Mouse (Mus musculus): ENCODE data around the gene Fbxl12.
"Not testable (repeated sequence)": the region's sequence is repeated elsewhere in the genome, so short reads cannot be mapped to it uniquely, and the experiment has no call there.

Gene Fbxl12

DNA sequence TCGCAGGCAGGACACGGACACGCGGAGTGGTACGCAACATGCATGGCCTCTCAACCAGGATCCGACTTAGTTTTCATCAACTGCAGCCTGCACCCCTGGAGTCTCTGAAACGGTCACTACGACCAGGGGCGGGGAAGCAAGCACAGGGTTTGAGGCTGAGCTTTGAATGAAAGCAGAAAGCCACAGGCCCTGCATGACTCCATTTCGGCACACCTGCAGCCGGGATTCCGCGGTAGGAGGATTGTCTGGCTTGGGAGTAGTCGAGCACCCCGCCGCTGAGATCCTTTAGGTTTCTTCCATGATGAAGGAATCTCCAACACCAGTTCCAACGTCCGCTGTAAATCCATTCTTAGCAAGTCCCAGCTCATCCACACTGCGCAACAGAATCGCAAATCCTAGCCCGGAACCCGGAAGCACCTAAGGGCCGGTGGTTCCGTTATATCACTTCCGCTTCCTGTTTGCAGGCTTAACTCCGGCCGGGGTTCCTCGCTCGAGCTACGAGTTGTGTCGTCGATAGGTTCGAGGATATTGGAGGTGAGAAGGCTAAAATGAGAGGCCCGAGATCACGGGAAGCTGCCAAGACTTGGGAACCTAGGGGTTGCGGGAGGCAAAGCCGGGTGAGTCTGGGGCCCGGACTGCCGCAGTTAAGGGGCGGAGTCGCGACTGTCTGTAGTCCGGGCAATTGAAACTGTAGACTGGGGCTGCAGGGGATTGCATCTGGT, at the start of gene Fbxl12:
Gene Fbxl12 (minus strand): TSS at position 408 of the 722 bp plus-strand sequence.
- peak; percentile 64 for DNase-seq (ENCODE audit: low read depth)

GRCm38 (mm10) chr9:20692863-20693262, 48.3 kb upstream of the Fbxl12 start:
- no peak for DNase-seq (ENCODE audit: low read depth)

- not testable (repeated sequence) for DNase-seq (ENCODE audit: low read depth)
Measured at GRCm38 (mm10) chr9:20690449-20690848, 45.9 kb upstream of the Fbxl12 start.

- DNase-seq (ENCODE audit: low read depth) = no peak
Measured at GRCm38 (mm10) chr9:20689913-20690312, 45.3 kb upstream of the Fbxl12 start.

DNA sequence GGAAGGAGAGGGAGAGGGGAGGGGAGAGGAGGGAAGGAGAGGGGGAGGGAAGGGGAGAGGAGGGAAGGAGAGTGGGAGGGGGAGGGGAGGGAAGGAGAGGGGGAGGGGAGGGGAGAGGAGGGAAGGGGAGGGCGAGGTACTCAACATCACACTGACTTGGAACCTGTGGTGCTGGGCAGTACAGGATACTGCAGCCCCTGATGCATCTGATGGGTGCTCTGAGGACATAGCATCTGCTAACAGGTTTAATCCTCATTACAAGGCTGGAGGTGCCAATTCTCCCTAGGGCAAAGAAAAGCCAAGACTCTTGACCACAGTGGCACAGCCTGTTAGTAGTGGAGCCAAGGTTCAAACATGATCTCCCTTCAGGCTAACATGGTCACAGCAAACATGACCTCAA, 44.8 kb upstream of the Fbxl12 start:
- no peak for DNase-seq (ENCODE audit: low read depth)

- DNase-seq (ENCODE audit: low read depth) = no peak
Measured at GRCm38 (mm10) chr9:20685081-20685861, 40.7 kb upstream of the Fbxl12 start.

DNA sequence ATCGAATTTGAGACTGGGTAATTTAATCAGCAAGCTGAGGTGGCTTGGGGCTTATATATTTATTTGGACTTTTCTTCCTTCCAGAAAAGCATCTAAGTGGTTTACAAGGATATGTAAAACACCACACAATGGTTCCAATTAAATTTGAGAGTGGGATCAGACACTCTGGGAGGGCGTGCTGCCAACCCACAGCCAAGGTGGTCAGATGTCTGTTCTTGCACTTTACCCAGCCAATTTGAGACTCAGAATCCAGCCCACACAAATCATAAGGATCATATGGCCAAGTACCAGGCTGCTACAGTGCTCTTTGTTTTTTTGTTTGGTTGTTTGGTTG, 37.8 kb upstream of the Fbxl12 start:
- DNase-seq (ENCODE audit: low read depth) = no peak

GRCm38 (mm10) chr9:20681546-20682388, 37.2 kb upstream of the Fbxl12 start:
- DNase-seq (ENCODE audit: low read depth) = no peak

- no peak for DNase-seq (ENCODE audit: low read depth)
Measured at GRCm38 (mm10) chr9:20680378-20680958, 35.9 kb upstream of the Fbxl12 start.

DNA sequence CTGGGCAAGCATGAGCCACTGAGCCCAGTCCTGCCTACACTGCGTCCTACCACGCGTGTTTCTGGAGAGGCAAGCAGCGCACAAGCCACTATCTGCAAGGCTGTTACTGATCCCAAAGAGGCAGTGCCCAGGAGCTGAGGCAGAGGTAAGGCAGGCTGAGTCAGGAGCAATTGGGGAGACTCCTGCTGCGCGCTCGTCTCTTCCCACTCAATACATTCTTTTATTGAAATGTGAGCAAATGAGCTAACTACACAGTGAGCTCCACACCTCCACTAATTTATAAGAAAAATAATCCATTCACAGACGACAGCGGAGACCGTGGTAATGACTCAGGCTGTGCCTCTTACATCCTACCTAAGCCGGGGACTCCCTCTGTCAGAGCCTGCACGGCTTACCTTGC, 33.3 kb upstream of the Fbxl12 start:
- no peak for DNase-seq (ENCODE audit: low read depth)

DNA sequence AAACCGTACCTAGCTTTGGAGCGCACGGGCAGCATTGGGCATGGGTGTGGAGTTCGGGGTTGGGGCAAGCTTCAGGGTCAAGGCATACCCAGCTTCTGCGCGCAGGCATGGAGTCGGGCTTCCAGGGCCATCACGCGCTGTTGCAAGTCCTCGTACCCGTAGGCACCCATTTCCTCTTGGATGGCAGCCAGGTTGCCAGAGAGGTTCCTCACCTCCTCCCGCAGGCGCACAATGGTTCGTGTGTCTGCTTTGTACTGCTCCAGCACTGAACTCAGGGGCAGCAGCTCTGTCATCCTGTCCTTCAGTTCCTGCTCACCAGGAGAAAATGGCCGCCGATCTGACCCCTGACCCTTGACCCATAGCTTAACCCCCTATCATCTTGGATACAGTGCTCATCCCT, 27.5 kb upstream of the Fbxl12 start:
- DNase-seq (ENCODE audit: low read depth) = no peak

DNA sequence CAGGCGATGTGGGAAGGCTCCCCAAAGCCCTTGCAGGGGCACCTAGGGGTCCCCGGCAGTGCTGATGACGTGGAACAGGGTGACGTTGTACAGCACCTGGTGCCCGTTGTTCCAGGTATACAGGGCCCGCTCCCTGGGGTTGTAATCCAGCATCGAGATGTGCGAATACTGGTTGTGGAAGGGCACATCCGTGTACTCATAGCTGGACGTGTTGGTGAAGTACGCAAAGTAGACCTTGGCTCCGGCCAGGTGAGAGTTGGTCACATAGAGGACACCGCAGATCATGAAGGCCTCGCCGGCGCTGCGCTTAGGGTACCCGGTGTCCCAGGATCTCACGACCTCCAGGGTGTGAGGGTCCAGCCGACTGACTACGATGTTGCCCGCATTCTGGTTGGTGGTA, 23.5 kb upstream of the Fbxl12 start:
- no peak for DNase-seq (ENCODE audit: low read depth)

- no peak for DNase-seq (ENCODE audit: low read depth)
Measured at GRCm38 (mm10) chr9:20666510-20667034, 22.0 kb upstream of the Fbxl12 start.

DNA sequence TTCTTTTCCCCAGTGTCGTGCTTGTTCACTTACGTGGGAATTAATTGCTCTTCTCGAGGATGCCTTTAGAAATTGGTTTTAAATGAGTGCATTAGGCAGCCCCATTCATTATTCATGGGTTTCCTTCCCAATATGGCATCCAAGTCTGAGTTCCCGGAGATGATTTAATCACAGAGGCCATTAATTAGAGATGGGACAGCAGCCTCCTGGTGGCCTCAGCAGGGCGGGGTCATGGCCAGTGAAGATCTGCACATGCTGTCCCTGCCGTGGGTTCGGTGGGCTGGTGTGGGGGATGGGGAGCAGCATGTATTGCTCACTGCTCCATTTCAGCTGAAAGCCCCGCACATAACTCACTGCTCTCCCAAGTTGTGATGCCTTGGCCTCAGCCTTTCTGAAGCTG, 21.4 kb upstream of the Fbxl12 start:
- no peak for DNase-seq (ENCODE audit: low read depth)

GRCm38 (mm10) chr9:20664982-20665637, 20.5 kb upstream of the Fbxl12 start:
- no peak for DNase-seq (ENCODE audit: low read depth)

DNA sequence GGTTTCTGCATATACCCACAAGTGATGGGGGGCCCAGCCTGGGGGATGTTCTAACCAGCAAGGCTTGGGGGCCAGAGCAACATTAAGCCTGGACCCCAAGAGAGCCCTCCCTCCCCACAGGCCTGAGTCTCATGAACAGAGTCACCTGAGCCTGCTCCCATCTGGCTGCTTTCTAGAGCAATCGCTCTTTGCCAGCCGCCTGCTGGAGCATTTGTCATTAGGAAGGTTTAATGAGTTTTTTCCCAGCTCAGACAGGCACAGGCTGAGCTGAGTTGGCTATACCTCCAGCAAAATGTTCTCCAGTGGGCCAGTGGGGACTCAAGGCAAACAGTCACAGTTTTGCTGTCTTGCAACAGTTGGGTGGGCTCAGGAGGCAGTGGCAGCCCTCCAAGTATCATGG, 19.8 kb upstream of the Fbxl12 start:
- DNase-seq (ENCODE audit: low read depth) = no peak

GRCm38 (mm10) chr9:20663956-20664355, 19.4 kb upstream of the Fbxl12 start:
- no peak for DNase-seq (ENCODE audit: low read depth)

GRCm38 (mm10) chr9:20662874-20663273, 18.3 kb upstream of the Fbxl12 start:
- no peak for DNase-seq (ENCODE audit: low read depth)

DNA sequence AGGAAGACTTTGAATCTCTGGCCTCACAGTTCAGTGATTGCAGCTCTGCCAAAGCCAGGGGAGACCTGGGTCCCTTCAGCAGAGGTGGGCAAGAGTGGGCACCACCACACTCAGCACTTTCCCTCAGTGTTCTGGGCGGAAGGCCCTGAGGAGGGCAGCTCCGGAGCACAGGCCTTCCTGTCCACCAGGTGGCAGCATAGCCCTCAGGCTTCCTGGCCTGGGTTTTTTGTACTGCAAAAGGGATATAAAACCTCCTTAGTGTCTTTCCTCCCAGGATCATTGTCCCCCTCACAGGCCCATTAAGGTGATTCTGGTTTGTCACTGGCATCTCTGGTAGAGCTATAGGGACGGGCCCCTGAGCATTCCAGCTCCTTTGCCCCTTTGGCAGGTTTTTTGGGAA, 17.8 kb upstream of the Fbxl12 start:
- no peak for DNase-seq (ENCODE audit: low read depth)

DNA sequence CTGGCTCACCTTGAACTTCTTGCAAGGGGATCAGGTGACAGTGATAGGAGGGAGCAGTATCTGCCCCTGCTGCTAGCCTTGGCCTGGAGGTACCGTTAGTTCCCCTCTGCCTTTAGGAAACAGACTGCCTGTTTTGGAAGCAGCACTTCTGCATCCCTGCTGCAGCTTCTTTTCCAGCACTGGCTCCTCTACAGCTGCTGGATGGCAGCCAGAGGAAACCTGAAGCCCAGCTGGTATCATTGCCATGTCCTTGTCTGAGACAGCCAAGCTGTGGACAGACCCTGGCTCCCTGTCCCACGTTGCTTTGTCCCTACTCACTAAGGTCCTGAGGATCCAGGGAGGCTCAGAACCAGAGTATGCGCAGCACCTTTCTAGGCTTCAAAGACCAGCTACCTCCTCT, 13.0 kb upstream of the Fbxl12 start:
- DNase-seq (ENCODE audit: low read depth) = no peak

DNA sequence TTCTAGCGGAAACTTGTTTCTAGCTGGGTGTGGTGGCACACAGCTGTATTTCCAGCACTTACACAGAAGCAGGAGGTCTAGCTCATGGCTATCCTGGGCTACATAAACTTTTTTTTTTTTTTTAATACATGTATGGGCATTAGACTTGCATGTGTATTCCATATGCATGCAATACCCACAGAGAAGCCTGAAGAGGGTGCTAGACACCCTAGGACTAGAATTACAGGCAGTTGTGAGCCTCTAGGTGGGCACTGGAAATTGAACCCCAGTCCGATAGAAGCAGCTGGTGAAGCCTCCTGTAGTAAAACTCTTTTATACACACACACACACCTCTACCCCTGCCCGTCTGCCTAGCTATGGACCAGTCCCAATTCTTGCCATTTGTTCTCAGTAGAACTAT, 9.3 kb upstream of the Fbxl12 start:
- DNase-seq (ENCODE audit: low read depth) = no peak

DNA sequence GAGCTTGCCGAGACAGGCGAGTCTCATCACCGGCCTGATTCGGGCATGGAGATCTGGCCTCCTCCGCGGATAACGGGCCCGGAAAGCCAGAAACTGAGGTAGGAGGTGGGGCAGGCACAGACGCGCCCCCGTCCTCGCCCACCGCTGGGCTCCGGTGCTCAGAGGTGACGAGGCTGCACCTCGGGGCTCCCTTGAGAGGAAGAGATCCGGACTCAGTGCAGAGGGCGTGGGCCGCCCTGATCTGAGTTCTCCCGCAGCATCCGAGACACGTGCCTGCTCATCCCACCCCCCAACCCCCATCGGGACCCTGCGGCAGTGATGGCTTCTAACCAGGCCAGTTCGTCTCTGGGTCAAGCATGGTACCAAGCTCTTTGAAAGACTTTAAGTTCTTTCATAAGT, 7.7 kb upstream of the Fbxl12 start:
- no peak for DNase-seq (ENCODE audit: low read depth)
